Mouse (Mus musculus): ENCODE data around the gene Hist1h1t. TPM values are rescaled to one million over a fixed set of nuclear protein-coding genes. Genes with fewer than 3 reads are reported as not detected.

The Hist1h1t gene
- not detected for polyA plus RNA-seq (2017; shearing (Covaris generic))

GRCm38 (mm10) chr13:23695514-23695913 is at the start of gene Hist1h1t:
Gene Hist1h1t (plus strand): TSS chr13:23695814.

GRCm38 (mm10) chr13:23683755-23684281 is 11.8 kb upstream of the Hist1h1t start, which contains the start of the genes Hist1h2ac and Hist1h2bc:
Gene Hist1h2ac (minus strand): TSS chr13:23683948.
Gene Hist1h2bc (plus strand): TSS chr13:23684199.

GRCm38 (mm10) chr13:23698300-23698693 is 2.7 kb downstream of the Hist1h1t start, which contains the start of gene Hist1h4c:
Gene Hist1h4c (minus strand): TSS chr13:23698454.

GRCm38 (mm10) chr13:23710374-23711089 is 14.9 kb downstream of the Hist1h1t start, which contains the start of gene Hfe:
Gene Hfe (minus strand): TSS chr13:23710854.

GRCm38 (mm10) chr13:23738677-23739068 is 43.1 kb downstream of the Hist1h1t start, which contains the start of gene Hist1h1c:
Gene Hist1h1c (plus strand): TSS chr13:23738808.

GRCm38 (mm10) chr13:23745381-23746161 is 50.0 kb downstream of the Hist1h1t start, which contains the start of gene Hist1h3c:
Gene Hist1h3c (minus strand): TSS chr13:23745602.

Other genes with a start within 250 kb of the Hist1h1t start
- gene Btn1a1, start 229.9 kb upstream of the Hist1h1t start, polyA plus RNA-seq (2017; shearing (Covaris generic)) = not detected
- gene Btn2a2, start 207.0 kb upstream of the Hist1h1t start, polyA plus RNA-seq (2017; shearing (Covaris generic)) = not detected
- gene Hist1h4h, start 164.8 kb upstream of the Hist1h1t start, polyA plus RNA-seq (2017; shearing (Covaris generic)) = 6.2 TPM
- gene Hist1h2af, start 161.9 kb upstream of the Hist1h1t start, polyA plus RNA-seq (2017; shearing (Covaris generic)) = not detected
- gene Hist1h3g, start 160.4 kb upstream of the Hist1h1t start, polyA plus RNA-seq (2017; shearing (Covaris generic)) = not detected
- gene Hist1h2bh, start 152.4 kb upstream of the Hist1h1t start, polyA plus RNA-seq (2017; shearing (Covaris generic)) = 0.42 TPM
- gene Hist1h3f, start 151.8 kb upstream of the Hist1h1t start, polyA plus RNA-seq (2017; shearing (Covaris generic)) = 1.5 TPM
- gene Hist1h4f, start 144.2 kb upstream of the Hist1h1t start, polyA plus RNA-seq (2017; shearing (Covaris generic)) = not detected
- gene Hist1h1d, start 142.6 kb upstream of the Hist1h1t start, polyA plus RNA-seq (2017; shearing (Covaris generic)) = 0.37 TPM
- gene Hist1h3e, start 133.4 kb upstream of the Hist1h1t start, polyA plus RNA-seq (2017; shearing (Covaris generic)) = 5.2 TPM
- gene Hist1h2ae, start 124.6 kb upstream of the Hist1h1t start, polyA plus RNA-seq (2017; shearing (Covaris generic)) = 1.9 TPM
- gene Hist1h2bg, start 124.4 kb upstream of the Hist1h1t start, polyA plus RNA-seq (2017; shearing (Covaris generic)) = 1.2 TPM
- gene Hist1h2bf, start 121.6 kb upstream of the Hist1h1t start, polyA plus RNA-seq (2017; shearing (Covaris generic)) = not detected
- gene Hist1h2ad, start 121.4 kb upstream of the Hist1h1t start, polyA plus RNA-seq (2017; shearing (Covaris generic)) = not detected
- gene Hist1h3d, start 120.1 kb upstream of the Hist1h1t start, polyA plus RNA-seq (2017; shearing (Covaris generic)) = 0.40 TPM
- gene Hist1h4d, start 114.2 kb upstream of the Hist1h1t start, polyA plus RNA-seq (2017; shearing (Covaris generic)) = 19.6 TPM
- 1.4 TPM for gene Hist1h2be, start 74.7 kb upstream of the Hist1h1t start, polyA plus RNA-seq (2017; shearing (Covaris generic))
- 7.9 TPM for gene Hist1h1e, start 73.3 kb upstream of the Hist1h1t start, polyA plus RNA-seq (2017; shearing (Covaris generic))
- 2.4 TPM for gene Hist1h2ac, start 11.9 kb upstream of the Hist1h1t start, polyA plus RNA-seq (2017; shearing (Covaris generic))
- gene Hist1h2bc, start 11.6 kb upstream of the Hist1h1t start, polyA plus RNA-seq (2017; shearing (Covaris generic)) = 9.8 TPM
- 9.2 TPM for gene Hist1h4c, start 2.6 kb downstream of the Hist1h1t start, polyA plus RNA-seq (2017; shearing (Covaris generic))
- gene Hfe, start 15.0 kb downstream of the Hist1h1t start, polyA plus RNA-seq (2017; shearing (Covaris generic)) = not detected
- 41.7 TPM for gene Hist1h1c, start 43.0 kb downstream of the Hist1h1t start, polyA plus RNA-seq (2017; shearing (Covaris generic))
- gene Hist1h3c, start 49.8 kb downstream of the Hist1h1t start, polyA plus RNA-seq (2017; shearing (Covaris generic)) = not detected
- gene Hist1h2bb, start 50.9 kb downstream of the Hist1h1t start, polyA plus RNA-seq (2017; shearing (Covaris generic)) = not detected
- gene Hist1h2ab, start 55.3 kb downstream of the Hist1h1t start, polyA plus RNA-seq (2017; shearing (Covaris generic)) = 1.9 TPM
- not detected for gene Hist1h3b, start 56.5 kb downstream of the Hist1h1t start, polyA plus RNA-seq (2017; shearing (Covaris generic))
- 7.2 TPM for gene Hist1h4b, start 61.2 kb downstream of the Hist1h1t start, polyA plus RNA-seq (2017; shearing (Covaris generic))
- 1.1 TPM for gene Hist1h4a, start 65.4 kb downstream of the Hist1h1t start, polyA plus RNA-seq (2017; shearing (Covaris generic))
- gene Hist1h3a, start 66.6 kb downstream of the Hist1h1t start, polyA plus RNA-seq (2017; shearing (Covaris generic)) = 5.4 TPM
- gene Hist1h1a, start 67.9 kb downstream of the Hist1h1t start, polyA plus RNA-seq (2017; shearing (Covaris generic)) = not detected
- not detected for gene Trim38, start 74.1 kb downstream of the Hist1h1t start, polyA plus RNA-seq (2017; shearing (Covaris generic))
- gene Slc17a2, start 111.2 kb downstream of the Hist1h1t start, polyA plus RNA-seq (2017; shearing (Covaris generic)) = not detected
- gene Slc17a3, start 143.6 kb downstream of the Hist1h1t start, polyA plus RNA-seq (2017; shearing (Covaris generic)) = not detected
- gene Slc17a1, start 171.9 kb downstream of the Hist1h1t start, polyA plus RNA-seq (2017; shearing (Covaris generic)) = not detected
- gene Slc17a4, start 219.2 kb downstream of the Hist1h1t start, polyA plus RNA-seq (2017; shearing (Covaris generic)) = not detected
- gene Hist1h2ba, start 238.3 kb downstream of the Hist1h1t start, polyA plus RNA-seq (2017; shearing (Covaris generic)) = not detected
- gene Hist1h2aa, start 238.6 kb downstream of the Hist1h1t start, polyA plus RNA-seq (2017; shearing (Covaris generic)) = not detected

Data from naive thymus-derived CD4-positive, alpha-beta T cell, adult 5 months (primary cell).